Mouse (Mus musculus): ENCODE results near the gene Sec23ip. TPM values are rescaled to one million over a fixed set of nuclear protein-coding genes. Genes with fewer than 3 reads are reported as not detected.

Gene Sec23ip
- polyA plus RNA-seq, 1 experiment from 2014 or later: 42.2 TPM

- Histone ChIP-seq H3K9ac (peak overlapping the region; percentile 99), H3K36me3 (peaks cover under 1% of the 10 kb centered on the region; the same call in 1 of the 2 replicates), H3K4me3 (peak overlapping the region; percentile 99), H3K4me2 (replicated peaks) (peak overlapping the region; percentile 88), H3K4me1 (peaks cover 18% of the 10 kb centered on the region), H3K27ac (peak overlapping the region; percentile 89), H3K27me3 (0 out of 2 replicates have a peak, but pooled peaks cover 8% of the 10 kb centered on the region), H3K9me3 (no peaks in the 10 kb centered on the region)
- under 1% methylated on average over 56 of the region's 80 CpGs for WGBS
- peak; percentile 17; the same call in 1 of the 2 replicates for ATAC-seq (ENCODE audit: low FRiP score, low read depth)
Measured at GRCm38 (mm10) chr7:128739462-128740277, 5.1 kb upstream of the Sec23ip start.

DNA sequence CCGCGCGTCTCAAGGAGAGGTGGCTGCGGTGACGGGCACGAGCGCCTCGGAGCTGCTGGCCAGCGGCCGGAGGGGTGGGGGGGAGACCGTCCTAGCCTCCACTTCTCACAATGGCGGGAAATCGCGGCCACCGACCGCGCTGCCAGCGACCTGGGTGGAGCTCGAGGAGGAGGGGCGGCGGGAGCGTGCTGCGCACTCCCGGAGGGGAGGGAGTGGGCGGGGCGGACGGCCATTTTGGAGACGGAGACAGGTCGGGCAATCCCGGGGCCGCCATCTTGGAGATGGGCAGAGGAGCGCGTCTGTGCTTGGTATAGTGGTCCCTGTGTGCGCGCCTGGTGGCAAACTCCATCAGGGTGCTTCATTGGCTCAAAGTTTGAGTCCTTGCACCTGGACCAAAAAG is 4.4 kb upstream of the Sec23ip start, which contains the start of gene Mcmbp:
Gene Mcmbp, minus strand, starts transcription at position 162 of the 400 bp plus-strand sequence.
- peaks cover 19% of the 10 kb centered on the region for H3K4me1 ChIP-seq
- peak; percentile 84 for ATAC-seq (ENCODE audit: low FRiP score, low read depth)
- H3K4me2 ChIP-seq (replicated peaks): peak within 1 kb of the TSS; percentile 88
- peak within 1 kb of the TSS; percentile 99 for H3K4me3 ChIP-seq
- WGBS: under 1% methylated on average over 35 of the region's 35 CpGs
- no peaks in the 10 kb centered on the region for H3K9me3 ChIP-seq
- no peaks in the 10 kb centered on the region for H3K36me3 ChIP-seq
- H3K27me3 ChIP-seq: 0 out of 2 replicates have a peak, but pooled peaks cover 8% of the 10 kb centered on the region
- H3K27ac ChIP-seq: peak within 1 kb of the TSS; percentile 89
- peak within 1 kb of the TSS; percentile 99 for H3K9ac ChIP-seq

DNA sequence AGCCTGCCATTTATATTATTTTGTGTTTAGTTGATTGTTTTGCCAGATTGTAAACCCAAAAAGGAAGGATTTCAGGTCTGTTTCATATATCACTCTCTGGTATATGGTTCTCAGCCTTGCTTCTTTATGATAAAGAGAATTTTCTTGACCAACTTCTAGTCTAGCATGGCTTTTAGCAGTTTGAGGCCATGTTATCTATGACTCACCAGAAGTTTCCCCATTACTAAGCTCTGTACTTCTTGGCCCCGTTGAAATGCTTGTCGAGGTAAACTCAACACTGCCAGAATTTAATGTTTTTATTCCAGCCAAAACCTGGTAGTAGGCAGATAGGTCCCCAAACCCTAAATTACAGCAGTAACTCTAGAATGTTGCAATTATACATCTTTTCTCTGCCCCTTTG is 845 bp upstream of the Sec23ip start:
- no peak overlapping the region for H3K27ac ChIP-seq
- H3K4me1 ChIP-seq: peaks cover 41% of the 10 kb centered on the region
- H3K27me3 ChIP-seq: 0 out of 2 replicates have a peak, but pooled peaks cover 8% of the 10 kb centered on the region
- peak overlapping the region; percentile 97 for H3K4me3 ChIP-seq
- no peak overlapping the region for H3K9ac ChIP-seq
- H3K4me2 ChIP-seq (replicated peaks): peak overlapping the region; percentile 80
- no peaks in the 10 kb centered on the region for H3K9me3 ChIP-seq
- H3K36me3 ChIP-seq: peaks cover 6% of the 10 kb centered on the region; the same call in 1 of the 2 replicates
- no peak for ATAC-seq (ENCODE audit: low FRiP score, low read depth)
- 68% methylated on average over 2 of the region's 2 CpGs for WGBS

- Histone ChIP-seq H3K9ac (peak overlapping the region; percentile 91), H3K4me3 (peak overlapping the region; percentile 97)
- 93% methylated on average over 10 of the region's 10 CpGs for WGBS
Measured at GRCm38 (mm10) chr7:128746151-128746550, 1.4 kb downstream of the Sec23ip start.

DNA sequence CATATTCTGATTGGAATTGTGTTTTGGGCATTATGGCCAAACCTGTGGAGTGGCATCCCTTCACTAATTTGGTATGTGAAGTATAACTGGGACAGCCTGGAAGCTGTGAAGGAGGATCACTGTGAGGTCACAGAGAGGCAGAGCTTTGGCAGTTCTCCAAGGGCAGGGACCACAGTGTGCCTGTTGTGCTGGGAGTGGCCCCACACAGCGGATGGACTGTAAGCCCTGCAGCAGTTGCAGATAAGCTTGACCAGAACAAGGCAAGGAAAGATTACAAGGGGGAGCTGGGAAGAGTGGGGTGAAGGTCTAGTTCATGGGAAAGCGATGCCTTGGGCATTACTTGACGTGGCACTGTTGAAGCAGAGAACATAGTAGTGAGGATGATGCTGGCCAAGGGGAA is 4.0 kb downstream of the Sec23ip start:
- Histone ChIP-seq H3K4me1 (peaks cover 41% of the 10 kb centered on the region), H3K9ac (no peak overlapping the region), H3K9me3 (no peaks in the 10 kb centered on the region), H3K36me3 (peaks cover 42% of the 10 kb centered on the region), H3K4me3 (no peak overlapping the region), H3K4me2 (replicated peaks) (no peak overlapping the region), H3K27me3 (no peaks in the 10 kb centered on the region), H3K27ac (no peak overlapping the region)
- no peak for ATAC-seq (ENCODE audit: low FRiP score, low read depth)
- WGBS: 85% methylated on average over 3 of the region's 3 CpGs

More at GRCm38 (mm10) chr7:128746151-128746550, 1.4 kb downstream of the Sec23ip start:
- Histone ChIP-seq H3K27me3 (0 out of 2 replicates have a peak, but pooled peaks cover 8% of the 10 kb centered on the region), H3K27ac (no peak overlapping the region), H3K9me3 (no peaks in the 10 kb centered on the region), H3K4me2 (replicated peaks) (peak overlapping the region; percentile 80), H3K4me1 (peaks cover 41% of the 10 kb centered on the region), H3K36me3 (peaks cover 19% of the 10 kb centered on the region)
- ATAC-seq (ENCODE audit: low FRiP score, low read depth): no peak

- Histone ChIP-seq H3K27ac (no peak overlapping the region), H3K9ac (no peak overlapping the region), H3K4me2 (replicated peaks) (no peak overlapping the region), H3K36me3 (peaks cover 58% of the 10 kb centered on the region), H3K4me1 (peaks cover 37% of the 10 kb centered on the region), H3K4me3 (no peak overlapping the region), H3K9me3 (no peaks in the 10 kb centered on the region), H3K27me3 (no peaks in the 10 kb centered on the region)
- 86% methylated on average over 9 of the region's 9 CpGs for WGBS
- ATAC-seq (ENCODE audit: low FRiP score, low read depth): no peak
Measured at GRCm38 (mm10) chr7:128750296-128750695, 5.6 kb downstream of the Sec23ip start.

DNA sequence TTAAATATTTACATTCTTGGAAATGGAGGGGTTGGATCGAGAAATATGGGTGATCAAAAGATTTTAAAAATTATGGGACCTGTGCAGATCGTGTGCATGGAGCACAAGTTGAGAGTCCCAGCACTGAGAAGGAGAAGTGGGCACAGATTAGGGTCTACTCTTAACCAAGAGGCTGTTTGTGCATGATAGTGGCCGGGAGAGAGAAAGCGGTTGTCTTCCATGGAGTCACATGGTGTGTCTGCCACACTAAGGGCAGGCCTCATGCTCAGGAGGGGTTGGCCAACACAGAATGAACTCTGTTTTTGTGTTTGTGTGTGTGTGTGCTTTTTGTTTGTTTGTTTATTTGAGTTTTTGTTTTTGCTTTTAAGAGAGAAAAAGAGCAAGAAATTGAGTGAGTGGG is 7.3 kb downstream of the Sec23ip start:
- Histone ChIP-seq H3K9ac (no peak overlapping the region), H3K9me3 (no peaks in the 10 kb centered on the region), H3K4me2 (replicated peaks) (no peak overlapping the region), H3K27ac (no peak overlapping the region), H3K4me3 (no peak overlapping the region), H3K36me3 (peaks cover 74% of the 10 kb centered on the region), H3K4me1 (peaks cover 20% of the 10 kb centered on the region), H3K27me3 (no peaks in the 10 kb centered on the region)
- no peak for ATAC-seq (ENCODE audit: low FRiP score, low read depth)
- 91% methylated on average over 4 of the region's 4 CpGs for WGBS

GRCm38 (mm10) chr7:128755396-128755795 is 10.7 kb downstream of the Sec23ip start:
- no peak for ATAC-seq (ENCODE audit: low FRiP score, low read depth)
- 91% methylated on average over 1 of the region's 1 CpGs for WGBS
- no peaks in the 10 kb centered on the region for H3K4me1 ChIP-seq
- no peaks in the 10 kb centered on the region for H3K27me3 ChIP-seq
- H3K9me3 ChIP-seq: no peaks in the 10 kb centered on the region
- no peak overlapping the region for H3K27ac ChIP-seq
- no peak overlapping the region for H3K4me2 ChIP-seq (replicated peaks)
- H3K9ac ChIP-seq: no peak overlapping the region
- H3K4me3 ChIP-seq: no peak overlapping the region
- peaks cover 96% of the 10 kb centered on the region for H3K36me3 ChIP-seq

DNA sequence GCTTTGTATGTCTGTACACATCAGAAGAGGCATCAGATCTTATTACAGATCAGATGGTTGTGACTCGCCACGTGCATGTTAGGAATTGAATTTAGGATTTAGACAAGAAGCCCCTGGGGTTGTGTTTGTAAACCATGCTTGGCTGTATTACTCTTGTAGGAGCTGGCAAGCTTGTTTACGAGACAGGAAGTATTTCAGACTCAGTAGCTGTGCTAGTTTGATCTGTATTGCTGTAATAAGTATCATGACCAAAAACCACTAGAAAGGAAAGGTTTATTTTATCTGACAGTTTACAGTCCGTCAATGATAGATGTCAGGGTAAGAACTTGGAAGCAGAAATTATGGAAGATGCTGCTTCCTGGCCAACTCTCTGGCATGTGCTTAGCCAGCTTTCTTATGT is 14.2 kb downstream of the Sec23ip start:
- WGBS: 86% methylated on average over 4 of the region's 4 CpGs
- no peak for ATAC-seq (ENCODE audit: low FRiP score, low read depth)
- no peaks in the 10 kb centered on the region for H3K4me1 ChIP-seq
- no peak overlapping the region for H3K9ac ChIP-seq
- no peaks in the 10 kb centered on the region for H3K9me3 ChIP-seq
- no peak overlapping the region for H3K4me3 ChIP-seq
- H3K36me3 ChIP-seq: peaks cover 97% of the 10 kb centered on the region
- H3K4me2 ChIP-seq (replicated peaks): no peak overlapping the region
- no peak overlapping the region for H3K27ac ChIP-seq
- no peaks in the 10 kb centered on the region for H3K27me3 ChIP-seq

DNA sequence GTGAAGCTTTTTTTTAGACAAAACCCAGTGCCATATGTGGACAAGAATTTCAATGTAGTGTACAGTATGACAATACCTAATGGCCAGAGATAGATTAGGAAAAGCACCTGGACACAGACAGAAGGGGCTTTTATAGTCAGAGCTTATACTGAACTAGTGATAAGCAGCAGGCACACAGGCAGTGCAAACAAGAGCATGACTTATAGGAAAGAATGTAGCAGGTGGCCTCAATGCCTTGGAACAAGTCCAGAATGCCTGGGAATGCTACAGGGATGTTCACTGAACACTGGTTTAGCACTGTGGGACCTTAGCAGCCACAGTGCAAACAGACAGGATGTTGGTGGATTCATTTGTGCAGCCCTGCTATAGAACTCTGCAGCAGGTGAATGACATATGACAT is 22.0 kb downstream of the Sec23ip start:
- Histone ChIP-seq H3K27me3 (no peaks in the 10 kb centered on the region), H3K9me3 (no peaks in the 10 kb centered on the region), H3K4me1 (no peaks in the 10 kb centered on the region), H3K36me3 (peaks cover 91% of the 10 kb centered on the region), H3K27ac (no peak overlapping the region), H3K9ac (no peak overlapping the region), H3K4me3 (no peak overlapping the region), H3K4me2 (replicated peaks) (no peak overlapping the region)
- ATAC-seq (ENCODE audit: low FRiP score, low read depth): no peak

GRCm38 (mm10) chr7:128777201-128777600 is 32.5 kb downstream of the Sec23ip start:
- Histone ChIP-seq H3K4me2 (replicated peaks) (no peak overlapping the region), H3K27ac (no peak overlapping the region), H3K9me3 (no peaks in the 10 kb centered on the region), H3K9ac (no peak overlapping the region), H3K4me3 (no peak overlapping the region), H3K36me3 (peaks cover 91% of the 10 kb centered on the region), H3K4me1 (no peaks in the 10 kb centered on the region), H3K27me3 (no peaks in the 10 kb centered on the region)
- no peak for ATAC-seq (ENCODE audit: low FRiP score, low read depth)
- 68% methylated on average over 6 of the region's 6 CpGs for WGBS

DNA sequence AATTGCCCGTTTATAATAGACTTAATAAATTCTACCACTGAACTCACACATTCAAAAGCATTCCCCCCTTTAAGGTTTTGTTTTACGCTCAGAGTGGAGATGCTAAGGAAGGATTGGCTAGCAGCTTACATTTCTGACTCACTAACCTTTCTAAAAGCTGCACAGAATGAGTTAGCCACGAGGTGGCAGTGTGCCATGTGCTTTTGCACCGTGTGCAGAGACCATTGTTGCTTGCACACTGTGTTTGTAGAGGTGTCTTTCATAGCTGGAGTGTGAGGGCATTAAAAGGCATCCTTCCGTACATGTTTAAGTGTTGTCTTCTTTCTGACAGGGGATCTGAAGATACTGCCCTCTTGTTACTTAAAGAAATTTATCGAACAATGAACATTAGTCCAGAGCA is 34.6 kb downstream of the Sec23ip start:
- no peak overlapping the region for H3K4me2 ChIP-seq (replicated peaks)
- no peak overlapping the region for H3K9ac ChIP-seq
- peaks cover 89% of the 10 kb centered on the region for H3K36me3 ChIP-seq
- 51% methylated on average over 6 of the region's 6 CpGs for WGBS
- no peak overlapping the region for H3K4me3 ChIP-seq
- no peaks in the 10 kb centered on the region for H3K4me1 ChIP-seq
- H3K9me3 ChIP-seq: no peaks in the 10 kb centered on the region
- H3K27me3 ChIP-seq: no peaks in the 10 kb centered on the region
- no peak for ATAC-seq (ENCODE audit: low FRiP score, low read depth)
- H3K27ac ChIP-seq: no peak overlapping the region
